Mouse (Mus musculus): ENCODE measurements around the gene Enpp7.

The Enpp7 gene

GRCm38 (mm10) chr11:118987999-118988398 is at the start of gene Enpp7:
Enpp7 (plus strand) TSS chr11:118988188.
- in situ Hi-C loops (cut with MboI; ENCODE audit: low pct_unique_long_range_greater_than_20kb in 1 of 2, low sequenced_read_pairs in 2 of 2, unreplicated experiment in 1 of 2) = no loop called here

GRCm38 (mm10) chr11:118939731-118940130 is 48.3 kb upstream of the Enpp7 start:
- in situ Hi-C loops (cut with MboI; ENCODE audit: low pct_unique_long_range_greater_than_20kb in 1 of 2, low sequenced_read_pairs in 2 of 2, unreplicated experiment in 1 of 2) = no loop called here

GRCm38 (mm10) chr11:118940539-118940938 is 47.4 kb upstream of the Enpp7 start:
- in situ Hi-C loops (cut with MboI; ENCODE audit: low pct_unique_long_range_greater_than_20kb in 1 of 2, low sequenced_read_pairs in 2 of 2, unreplicated experiment in 1 of 2) = no loop called here

- in situ Hi-C loops (cut with MboI; ENCODE audit: low pct_unique_long_range_greater_than_20kb in 1 of 2, low sequenced_read_pairs in 2 of 2, unreplicated experiment in 1 of 2) = no loop called here
Observed at GRCm38 (mm10) chr11:118941268-118941667, 46.7 kb upstream of the Enpp7 start.

- in situ Hi-C loops (cut with MboI; ENCODE audit: low pct_unique_long_range_greater_than_20kb in 1 of 2, low sequenced_read_pairs in 2 of 2, unreplicated experiment in 1 of 2) = no loop called here
Observed at GRCm38 (mm10) chr11:118945868-118946267, 42.1 kb upstream of the Enpp7 start.

GRCm38 (mm10) chr11:118955016-118955415 is 33.0 kb upstream of the Enpp7 start:
- in situ Hi-C loops (cut with MboI; ENCODE audit: low pct_unique_long_range_greater_than_20kb in 1 of 2, low sequenced_read_pairs in 2 of 2, unreplicated experiment in 1 of 2) = no loop called here

GRCm38 (mm10) chr11:118957070-118957471 is 30.9 kb upstream of the Enpp7 start:
- in situ Hi-C loops (cut with MboI; ENCODE audit: low pct_unique_long_range_greater_than_20kb in 1 of 2, low sequenced_read_pairs in 2 of 2, unreplicated experiment in 1 of 2) = no loop called here

GRCm38 (mm10) chr11:118960649-118961048 is 27.3 kb upstream of the Enpp7 start:
- in situ Hi-C loops (cut with MboI; ENCODE audit: low pct_unique_long_range_greater_than_20kb in 1 of 2, low sequenced_read_pairs in 2 of 2, unreplicated experiment in 1 of 2) = no loop called here

- in situ Hi-C loops (cut with MboI; ENCODE audit: low pct_unique_long_range_greater_than_20kb in 1 of 2, low sequenced_read_pairs in 2 of 2, unreplicated experiment in 1 of 2) = no loop called here
Observed at GRCm38 (mm10) chr11:118962478-118962877, 25.5 kb upstream of the Enpp7 start.

GRCm38 (mm10) chr11:118963926-118964325 is 24.1 kb upstream of the Enpp7 start:
- in situ Hi-C loops (cut with MboI; ENCODE audit: low pct_unique_long_range_greater_than_20kb in 1 of 2, low sequenced_read_pairs in 2 of 2, unreplicated experiment in 1 of 2) = no loop called here

- in situ Hi-C loops (cut with MboI; ENCODE audit: low pct_unique_long_range_greater_than_20kb in 1 of 2, low sequenced_read_pairs in 2 of 2, unreplicated experiment in 1 of 2) = no loop called here
Observed at GRCm38 (mm10) chr11:118965078-118965477, 22.9 kb upstream of the Enpp7 start.

GRCm38 (mm10) chr11:118971470-118972034 is 16.4 kb upstream of the Enpp7 start:
- in situ Hi-C loops (cut with MboI; ENCODE audit: low pct_unique_long_range_greater_than_20kb in 1 of 2, low sequenced_read_pairs in 2 of 2, unreplicated experiment in 1 of 2) = no loop called here

GRCm38 (mm10) chr11:118972431-118973377 is 15.3 kb upstream of the Enpp7 start:
- in situ Hi-C loops (cut with MboI; ENCODE audit: low pct_unique_long_range_greater_than_20kb in 1 of 2, low sequenced_read_pairs in 2 of 2, unreplicated experiment in 1 of 2) = no loop called here

GRCm38 (mm10) chr11:118974340-118974739 is 13.6 kb upstream of the Enpp7 start:
- in situ Hi-C loops (cut with MboI; ENCODE audit: low pct_unique_long_range_greater_than_20kb in 1 of 2, low sequenced_read_pairs in 2 of 2, unreplicated experiment in 1 of 2) = no loop called here

GRCm38 (mm10) chr11:118975427-118975826 is 12.6 kb upstream of the Enpp7 start:
- in situ Hi-C loops (cut with MboI; ENCODE audit: low pct_unique_long_range_greater_than_20kb in 1 of 2, low sequenced_read_pairs in 2 of 2, unreplicated experiment in 1 of 2) = no loop called here

GRCm38 (mm10) chr11:118975917-118976316 is 12.1 kb upstream of the Enpp7 start:
- in situ Hi-C loops (cut with MboI; ENCODE audit: low pct_unique_long_range_greater_than_20kb in 1 of 2, low sequenced_read_pairs in 2 of 2, unreplicated experiment in 1 of 2) = no loop called here

GRCm38 (mm10) chr11:118980388-118980787 is 7.6 kb upstream of the Enpp7 start:
- in situ Hi-C loops (cut with MboI; ENCODE audit: low pct_unique_long_range_greater_than_20kb in 1 of 2, low sequenced_read_pairs in 2 of 2, unreplicated experiment in 1 of 2) = no loop called here

GRCm38 (mm10) chr11:118981012-118981776 is 6.8 kb upstream of the Enpp7 start:
- in situ Hi-C loops (cut with MboI; ENCODE audit: low pct_unique_long_range_greater_than_20kb in 1 of 2, low sequenced_read_pairs in 2 of 2, unreplicated experiment in 1 of 2) = no loop called here

GRCm38 (mm10) chr11:118982593-118983113 is 5.3 kb upstream of the Enpp7 start:
- in situ Hi-C loops (cut with MboI; ENCODE audit: low pct_unique_long_range_greater_than_20kb in 1 of 2, low sequenced_read_pairs in 2 of 2, unreplicated experiment in 1 of 2) = no loop called here
